Mouse (Mus musculus) erythroblast, embryonic 14.5 days (primary cell): ENCODE measurements around the gene Ccnyl1. TPM values are rescaled to one million over a fixed set of nuclear protein-coding genes. Genes with fewer than 3 reads are reported as not detected.

Experiments used
- H3K27me3 ChIP-seq: 2 replicates; pipeline ENCODE4 v1.6.1; 2012; ENCODE audit warnings: inconsistent platforms; ENCODE audit not compliant: control insufficient read depth
- H3K36me3 ChIP-seq: 2 replicates; pipeline ENCODE4 v1.6.1; 2012; ENCODE audit warnings: mild to moderate bottlenecking, inconsistent platforms; ENCODE audit not compliant: control insufficient read depth
- H3K4me1 ChIP-seq: 2 replicates; pipeline ENCODE4 v1.6.1; 2012; ENCODE audit warnings: inconsistent platforms; ENCODE audit not compliant: control insufficient read depth
- H3K4me3 ChIP-seq: replicated peaks from 2 replicates; pipeline ENCODE3; 2012; ENCODE audit warnings: moderate library complexity, mild to moderate bottlenecking, inconsistent platforms
- H3K9me3 ChIP-seq: 2 replicates; pipeline ENCODE4 v1.6.1; 2012; ENCODE audit warnings: low read length, inconsistent platforms, mixed read lengths; ENCODE audit not compliant: control insufficient read depth
- GATA1 ChIP-seq: IDR thresholded peaks from 2 replicates; pipeline ENCODE4 v1.6.1; 2012; ENCODE audit warnings: low read length, inconsistent platforms, mixed read lengths
- TAL1 ChIP-seq: IDR thresholded peaks from 3 replicates; pipeline ENCODE4 v1.6.1; 2012; ENCODE audit warnings: low read length, inconsistent platforms, mixed read lengths
- polyA plus RNA-seq: library from polyadenylated mRNA; stranded (reverse); fragments of >175 nt; gene quantifications from 2 replicates; pipeline ENCODE4 v1.2.3, GENCODE M21; 2012

Ccnyl1 gene
- polyA plus RNA-seq, 1 experiment = 1.3 TPM

GRCm38 (mm10) chr1:64667111-64667633 lies 23.1 kb upstream of the Ccnyl1 start:
- Histone ChIP-seq H3K9me3 (no peaks in the 10 kb centered on the region), H3K36me3 (no peaks in the 10 kb centered on the region), H3K27me3 (no peaks in the 10 kb centered on the region), H3K4me3 (no peak overlapping the region), H3K4me1 (no peaks in the 10 kb centered on the region)
- TF ChIP-seq TAL1 (no peak), GATA1 (no peak)

GRCm38 (mm10) chr1:64669451-64669850 lies 20.8 kb upstream of the Ccnyl1 start:
- Histone ChIP-seq H3K27me3 (no peaks in the 10 kb centered on the region), H3K36me3 (no peaks in the 10 kb centered on the region), H3K9me3 (no peaks in the 10 kb centered on the region), H3K4me1 (no peaks in the 10 kb centered on the region), H3K4me3 (no peak overlapping the region)
- TF ChIP-seq GATA1 (no peak), TAL1 (no peak)

- H3K4me3 ChIP-seq = no peak overlapping the region
- no peaks in the 10 kb centered on the region for H3K4me1 ChIP-seq
- no peaks in the 10 kb centered on the region for H3K27me3 ChIP-seq
- H3K9me3 ChIP-seq = no peaks in the 10 kb centered on the region
- TF ChIP-seq GATA1 (no peak), TAL1 (no peak)
- peaks cover 4% of the 10 kb centered on the region for H3K36me3 ChIP-seq
These were observed 16.3 kb upstream of the Ccnyl1 start for GRCm38 (mm10) chr1:64673931-64674330.

- no peaks in the 10 kb centered on the region for H3K27me3 ChIP-seq
- TF ChIP-seq GATA1 (no peak), TAL1 (no peak)
- peaks cover 15% of the 10 kb centered on the region for H3K36me3 ChIP-seq
- H3K4me3 ChIP-seq = no peak overlapping the region
- peaks cover 6% of the 10 kb centered on the region for H3K4me1 ChIP-seq
- H3K9me3 ChIP-seq = no peaks in the 10 kb centered on the region
These were observed 14.0 kb upstream of the Ccnyl1 start for GRCm38 (mm10) chr1:64676060-64676839.

- Histone ChIP-seq H3K27me3 (no peaks in the 10 kb centered on the region), H3K36me3 (peaks cover 40% of the 10 kb centered on the region), H3K4me1 (peaks cover 30% of the 10 kb centered on the region), H3K4me3 (no peak overlapping the region), H3K9me3 (no peaks in the 10 kb centered on the region)
- no peak for TF ChIP-seq GATA1
- no peak for TF ChIP-seq TAL1
These were observed 8.8 kb upstream of the Ccnyl1 start for GRCm38 (mm10) chr1:64681499-64681898.

- Histone ChIP-seq H3K27me3 (no peaks in the 10 kb centered on the region), H3K4me3 (no peak overlapping the region)
- TF ChIP-seq GATA1 (no peak), TAL1 (no peak)
These were observed 7.2 kb upstream of the Ccnyl1 start for GRCm38 (mm10) chr1:64683039-64683438.

DNA sequence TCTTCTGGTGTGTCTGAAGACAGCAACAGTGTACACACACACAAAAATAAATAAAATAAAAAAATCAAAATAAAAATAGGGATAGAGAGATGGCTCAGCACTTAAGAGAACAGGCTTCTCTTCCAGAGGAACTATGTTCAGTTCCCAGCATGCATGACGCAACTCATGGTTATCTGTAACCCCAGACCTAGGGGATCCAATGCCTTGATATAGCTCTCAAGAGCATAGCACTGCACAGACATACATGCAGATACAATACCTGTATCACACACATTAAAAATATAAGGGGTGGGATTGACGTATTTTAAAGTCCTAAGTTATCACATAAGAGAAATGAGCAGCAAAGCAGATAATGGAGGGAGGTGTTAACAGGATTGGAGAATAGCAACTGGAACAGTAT lies 5.8 kb upstream of the Ccnyl1 start:
- no peaks in the 10 kb centered on the region for H3K9me3 ChIP-seq
- H3K36me3 ChIP-seq = peaks cover 37% of the 10 kb centered on the region
- no peak overlapping the region for H3K4me3 ChIP-seq
- peaks cover 45% of the 10 kb centered on the region for H3K4me1 ChIP-seq
- no peak for TF ChIP-seq GATA1
- TF ChIP-seq TAL1 = no peak
- no peaks in the 10 kb centered on the region for H3K27me3 ChIP-seq

More at GRCm38 (mm10) chr1:64683039-64683438, 7.2 kb upstream of the Ccnyl1 start:
- Histone ChIP-seq H3K36me3 (peaks cover 42% of the 10 kb centered on the region), H3K9me3 (no peaks in the 10 kb centered on the region), H3K4me1 (peaks cover 33% of the 10 kb centered on the region)

DNA sequence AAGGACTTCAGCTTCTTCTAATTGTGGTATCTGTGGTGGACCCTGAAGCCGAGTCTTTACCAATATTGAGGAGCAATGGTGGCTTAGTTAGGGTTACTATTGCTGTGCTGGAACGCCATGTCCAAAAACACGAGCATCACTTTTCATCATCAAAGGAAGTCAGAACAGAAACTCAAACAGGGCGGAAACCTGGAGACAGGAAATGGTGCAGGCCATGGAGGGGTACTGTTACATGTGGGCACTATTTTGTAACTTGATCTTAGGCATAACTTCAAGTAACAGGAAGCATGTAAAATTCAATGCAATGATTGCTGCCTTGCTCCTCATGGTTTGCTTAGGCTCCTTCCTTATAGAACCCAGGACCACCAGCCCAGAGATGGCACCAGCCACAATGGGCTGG lies 2.2 kb upstream of the Ccnyl1 start:
- Histone ChIP-seq H3K27me3 (peaks cover 18% of the 10 kb centered on the region), H3K4me1 (peaks cover 52% of the 10 kb centered on the region)
- TF ChIP-seq TAL1 = no peak
- TF ChIP-seq GATA1 = no peak

GRCm38 (mm10) chr1:64689561-64690212 lies 568 bp upstream of the Ccnyl1 start:
- Histone ChIP-seq H3K4me3 (peak overlapping the region; percentile 92), H3K27me3 (peaks cover 20% of the 10 kb centered on the region), H3K36me3 (peaks cover 9% of the 10 kb centered on the region), H3K9me3 (no peaks in the 10 kb centered on the region), H3K4me1 (peaks cover 40% of the 10 kb centered on the region)
- TF ChIP-seq TAL1 (no peak), GATA1 (no peak)

More for the DNA sequence above, 2.2 kb upstream of the Ccnyl1 start:
- Histone ChIP-seq H3K36me3 (peaks cover 21% of the 10 kb centered on the region), H3K9me3 (no peaks in the 10 kb centered on the region), H3K4me3 (no peak overlapping the region)
